Mouse (Mus musculus): Measurements from ENCODE around the gene Dpep2nb.

Dpep2nb gene

DNA sequence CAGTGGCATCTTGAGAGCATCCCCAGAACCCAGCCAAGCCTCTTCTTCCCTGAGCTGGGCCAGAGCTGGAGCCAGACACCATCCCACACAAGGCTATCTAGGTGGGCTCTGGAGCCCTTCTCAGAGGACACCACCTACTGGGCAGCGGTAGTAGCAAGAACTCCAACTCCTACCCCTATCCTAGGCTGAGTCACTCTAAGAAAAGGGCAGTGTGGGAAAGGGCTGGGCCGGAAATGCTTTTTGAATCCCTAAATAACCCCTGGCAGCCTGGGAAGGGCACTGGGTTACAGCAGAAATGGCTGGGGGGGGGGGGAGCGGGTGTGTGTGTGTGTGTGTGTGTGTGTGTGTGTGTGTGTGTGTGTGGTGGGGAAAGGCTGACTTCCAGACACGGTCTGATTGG is 48.0 kb downstream of the Dpep2nb start:
- no peak for DNase-seq

DNA sequence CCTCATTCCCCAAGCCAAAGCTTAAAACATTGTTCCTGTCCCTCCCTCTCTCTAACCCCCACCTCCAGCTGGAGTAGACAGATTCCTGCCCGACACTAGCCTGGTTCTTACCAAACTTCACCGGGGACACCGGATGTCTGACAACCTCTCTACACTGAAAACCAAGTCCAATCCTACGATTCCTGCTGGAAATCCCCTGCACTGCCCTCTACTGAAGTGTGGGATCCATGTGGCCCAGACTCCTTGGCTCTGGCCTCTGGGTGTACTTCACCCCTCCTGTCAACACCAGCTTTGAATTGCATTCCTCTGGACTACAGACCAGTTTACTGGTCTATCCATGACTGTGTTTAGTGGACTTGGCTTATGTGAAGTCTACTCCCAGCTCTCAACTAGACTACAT is 49.2 kb downstream of the Dpep2nb start:
- no peak for DNase-seq

DNA sequence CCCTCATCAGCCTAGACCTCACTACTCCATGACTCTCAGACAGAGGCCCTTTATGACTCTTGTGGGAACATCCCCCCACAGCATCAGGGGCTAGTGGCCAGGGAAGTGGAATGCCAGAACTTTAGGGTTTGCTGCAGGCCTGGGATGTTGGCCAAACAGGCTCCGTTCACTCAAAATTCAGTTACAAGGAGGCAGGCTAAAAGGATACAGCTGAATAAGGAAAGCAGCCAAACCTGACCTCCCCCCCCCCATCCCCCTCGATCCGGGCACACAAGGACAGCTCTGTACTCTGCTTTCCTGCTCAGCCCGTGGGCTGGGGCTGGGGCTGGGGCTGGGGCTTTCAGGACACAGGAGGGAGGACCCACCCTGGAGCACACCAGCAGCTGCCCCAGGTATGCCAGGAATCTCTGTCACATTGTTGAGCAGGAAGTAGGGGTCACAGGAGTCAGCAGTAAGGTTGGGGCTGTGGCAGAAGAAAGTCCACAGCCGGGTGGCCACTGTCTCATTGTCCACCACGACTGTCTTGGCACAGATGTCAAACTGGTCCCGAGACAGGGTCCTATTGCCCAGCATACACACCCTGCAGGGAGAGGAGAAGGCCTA is 54.6 kb downstream of the Dpep2nb start:
- peak; percentile 54 for DNase-seq

DNA sequence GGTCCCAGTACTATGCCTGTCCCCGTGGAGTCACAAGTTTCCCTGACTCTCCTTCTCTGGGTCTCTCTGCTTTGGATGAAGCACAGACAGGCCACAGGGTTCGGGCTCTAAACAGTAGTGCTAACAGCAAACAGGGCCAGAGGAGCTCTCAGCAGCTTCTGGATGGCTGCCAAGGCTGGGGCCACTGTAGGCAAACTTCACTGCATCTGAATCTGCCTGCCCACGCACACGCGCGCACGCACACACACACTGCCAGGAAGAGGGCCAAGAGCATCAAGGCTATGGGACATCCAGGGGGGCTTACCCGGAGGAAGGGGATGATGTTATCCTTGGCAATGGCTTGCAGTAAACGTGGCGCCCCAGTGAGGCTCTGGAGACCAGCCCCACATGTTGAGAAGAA is 56.4 kb downstream of the Dpep2nb start:
- peak; percentile 67 for DNase-seq
